Mouse (Mus musculus) liver, embryonic 14.5 days (tissue): ENCODE measurements at regions not wholly inside any gene's neighbourhood (a gene's known extent, or its start where the extent isn't known, plus 50 kb on each side); places are given as distances from the start of the nearest gene placed in this dataset.

Source experiments
- ATAC-seq: fragments of 200-750 bp; cut with Nextera tagmentation; 2 replicates; pipeline ENCODE4 v1.8.0; 2017; ENCODE audit warnings: moderate number of reproducible peaks, mild to moderate bottlenecking, moderate library complexity; ENCODE audit not compliant: insufficient read depth
- DNase-seq, 3 experiments: peaks; one replicate each; pipeline ENCODE4 v3.0.0-alpha.2; 2012 to 2013; ENCODE audit warnings: low read depth in 3 of 3, low spot score in 3 of 3
- H3K27ac ChIP-seq: fragments of 300-500 bp; sonication (generic); 2 replicates; pipeline ENCODE4 v1.5.1; 2014; ENCODE audit warnings: moderate library complexity, mild to moderate bottlenecking, control low read depth, inconsistent platforms
- H3K27me3 ChIP-seq: fragments of 300-500 bp; sonication (generic); 2 replicates; pipeline ENCODE4 v1.6.1; 2014; ENCODE audit warnings: mild to moderate bottlenecking, low read length, moderate library complexity; ENCODE audit not compliant: control insufficient read depth, insufficient read depth
- H3K36me3 ChIP-seq: fragments of 300-500 bp; sonication (generic); replicated peaks from 2 replicates; pipeline ENCODE4 v1.6.1; 2014; ENCODE audit warnings: low read depth; ENCODE audit not compliant: control insufficient read depth, insufficient read depth
- H3K4me1 ChIP-seq, 2 experiments: fragments of 200-500 bp in 1 of 2; fragments of 300-500 bp in 1 of 2; sonication (generic) in 1 of 2; replicated peaks; 2 replicates each; pipeline ENCODE4 v1.6.1; 2012 to 2014; ENCODE audit warnings: antibody characterized with exemption in 1 of 2, inconsistent platforms in 1 of 2, low read length in 1 of 2; ENCODE audit not compliant: control insufficient read depth in 2 of 2, insufficient read depth in 2 of 2
- H3K4me2 ChIP-seq: fragments of 300-500 bp; sonication (generic); 2 replicates; pipeline ENCODE4 v1.6.1; 2014; ENCODE audit warnings: low read depth, mild to moderate bottlenecking, control low read depth, moderate library complexity
- H3K4me3 ChIP-seq, 2 experiments: fragments of 200-500 bp in 1 of 2; fragments of 300-500 bp in 1 of 2; sonication (generic) in 1 of 2; 2 replicates each; pipeline ENCODE4 v1.5.1; 2012 to 2014; ENCODE audit warnings: low read depth in 2 of 2, low read length in 2 of 2, mild to moderate bottlenecking in 2 of 2, control low read depth in 1 of 2, inconsistent platforms in 1 of 2, moderate library complexity in 1 of 2; ENCODE audit not compliant: insufficient read depth in 1 of 2
- H3K9ac ChIP-seq: fragments of 300-500 bp; sonication (generic); replicated peaks from 2 replicates; pipeline ENCODE4 v1.6.1; 2014; ENCODE audit warnings: mild to moderate bottlenecking, control low read depth, moderate library complexity
- H3K9me3 ChIP-seq: fragments of 300-500 bp; sonication (generic); 2 replicates; pipeline ENCODE4 v1.6.1; 2016; ENCODE audit warnings: low read length, mixed read lengths; ENCODE audit not compliant: control insufficient read depth
- CTCF ChIP-seq: IDR thresholded peaks from 2 replicates; pipeline ENCODE4 v1.5.1; 2016; ENCODE audit warnings: antibody characterized with exemption, low read depth, control low read depth
- EP300 ChIP-seq: IDR thresholded peaks from 2 replicates; pipeline ENCODE4 v1.6.1; 2016; ENCODE audit warnings: antibody characterized with exemption, low read depth
- WGBS: fragments of 180-500 bp; shearing (Covaris S2); extraction: QIAGEN DNeasy Blood & Tissue Kit; methylation state at CpG from one replicate; pipeline ENCODE4 v1.1.7; 2014; ENCODE audit not compliant: insufficient replicate concordance; 5-methylcytosine and 5-hydroxymethylcytosine counted together

DNA sequence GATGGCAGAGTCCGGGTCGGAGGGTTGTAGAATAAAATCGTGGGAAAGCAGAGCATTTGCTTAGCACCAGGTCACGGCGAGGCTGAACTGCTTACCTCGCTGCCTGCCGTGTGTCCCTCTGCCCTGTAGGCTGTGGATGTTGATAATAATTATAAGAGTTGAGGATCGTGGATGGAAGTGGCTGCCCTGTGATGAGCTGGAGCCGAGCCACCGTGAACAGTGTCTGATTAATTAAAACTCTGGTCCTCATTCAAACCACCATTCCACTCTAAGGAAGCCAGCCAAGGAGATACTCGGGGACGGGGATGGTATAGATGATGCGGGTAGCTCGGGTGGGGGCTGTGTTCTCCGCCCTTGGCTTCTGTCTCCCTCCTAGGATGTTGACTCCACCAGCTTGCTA lies 70.1 kb upstream of the Stt3b start:
- Histone ChIP-seq H3K36me3 (no peaks in the 10 kb centered on the region), H3K9ac (no peak overlapping the region), H3K4me3 (no peak overlapping the region), H3K4me1 (no peaks in the 10 kb centered on the region), H3K27ac (no peak overlapping the region), H3K9me3 (no peaks in the 10 kb centered on the region), H3K27me3 (no peaks in the 10 kb centered on the region), H3K4me2 (no peak overlapping the region)
- 67% methylated on average over 15 of the region's 15 CpGs for WGBS
- ATAC-seq (no peak), DNase-seq (no peak)
- TF ChIP-seq EP300 (no peak), CTCF (no peak)

DNA sequence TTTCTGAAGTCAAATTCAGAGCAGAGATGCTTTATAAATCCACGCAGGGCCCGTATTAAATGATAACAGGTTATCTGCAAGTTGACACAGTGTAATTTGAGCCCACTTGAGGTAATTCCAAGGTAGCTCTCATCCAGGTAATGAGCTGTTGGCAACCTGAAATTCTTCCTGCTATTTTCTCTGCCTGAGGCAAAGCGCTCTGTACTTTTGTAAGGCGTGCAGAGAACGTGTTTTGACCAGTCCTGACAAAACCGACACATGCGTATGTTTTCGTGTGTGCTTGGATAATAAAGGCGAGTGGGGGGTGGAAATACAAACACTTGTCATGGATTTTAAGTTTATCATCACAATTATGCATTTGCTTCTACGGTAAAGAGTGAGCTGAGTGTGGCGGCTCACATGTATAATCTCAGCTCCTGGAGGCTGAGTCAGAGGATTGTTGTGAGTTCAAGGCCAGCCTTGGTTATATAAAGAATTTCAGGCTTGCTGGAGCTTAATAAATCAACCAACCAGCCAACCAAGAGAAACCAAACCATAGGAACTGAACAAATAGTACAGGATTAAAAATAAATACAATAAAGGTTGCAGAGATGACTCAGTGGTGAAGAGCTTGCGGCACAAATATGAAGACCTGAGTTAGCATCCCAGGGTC lies 72.7 kb upstream of the Stt3b start:
- ATAC-seq = no peak
- Histone ChIP-seq H3K9ac (no peak overlapping the region), H3K4me3 (no peak overlapping the region), H3K4me2 (no peak overlapping the region), H3K27ac (no peak overlapping the region), H3K4me1 (no peaks in the 10 kb centered on the region), H3K9me3 (no peaks in the 10 kb centered on the region), H3K36me3 (no peaks in the 10 kb centered on the region), H3K27me3 (no peaks in the 10 kb centered on the region)
- WGBS = 81% methylated on average over 12 of the region's 12 CpGs
- no peak for TF ChIP-seq CTCF
- TF ChIP-seq EP300 = no peak
- DNase-seq = no peak

DNA sequence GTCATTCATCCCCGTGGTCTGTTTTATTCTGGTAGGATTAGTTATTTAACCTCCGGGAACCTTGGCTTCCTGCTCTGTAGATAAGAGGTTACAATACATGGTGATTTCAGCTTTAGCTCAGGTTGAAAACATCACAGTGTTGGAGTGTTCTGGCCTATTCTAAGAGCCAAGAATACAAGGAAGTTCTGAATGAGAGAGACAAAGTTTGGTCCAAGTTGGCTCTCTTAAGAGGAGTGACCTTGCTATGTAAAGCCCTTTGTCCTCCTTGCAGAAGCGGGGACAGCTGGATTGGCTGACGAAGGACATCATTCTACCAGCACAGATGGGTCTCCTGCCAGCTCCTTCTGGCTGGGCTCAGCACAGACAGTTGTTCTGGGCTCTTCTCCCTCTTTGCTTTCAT lies 73.7 kb upstream of the Stt3b start:
- Histone ChIP-seq H3K4me3 (no peak overlapping the region), H3K27ac (no peak overlapping the region), H3K9ac (no peak overlapping the region), H3K9me3 (no peaks in the 10 kb centered on the region), H3K36me3 (no peaks in the 10 kb centered on the region), H3K4me2 (no peak overlapping the region), H3K4me1 (no peaks in the 10 kb centered on the region), H3K27me3 (no peaks in the 10 kb centered on the region)
- DNase-seq (no peak), ATAC-seq (no peak)
- 29% methylated on average over 4 of the region's 4 CpGs for WGBS
- TF ChIP-seq CTCF (no peak), EP300 (no peak)

DNA sequence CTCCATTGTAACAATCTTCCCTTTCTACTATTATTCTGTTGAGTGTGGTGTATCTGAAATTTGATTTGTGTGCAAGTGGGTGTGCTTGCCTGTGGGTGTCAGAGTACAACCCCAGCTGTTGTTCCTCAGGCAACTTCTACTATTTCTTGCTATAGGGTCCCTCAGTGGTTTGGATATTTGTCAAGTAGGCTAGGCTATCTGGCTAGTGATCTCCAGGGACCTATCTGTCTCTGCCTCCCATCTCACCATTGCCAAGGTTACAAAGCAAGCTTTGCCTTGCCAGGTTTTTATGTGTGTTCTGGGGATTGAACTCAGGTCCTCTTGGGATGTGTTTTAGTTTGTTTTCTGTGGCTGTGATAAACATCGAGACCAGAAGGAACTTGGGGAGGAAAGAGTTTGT lies 74.1 kb upstream of the Stt3b start:
- Histone ChIP-seq H3K9ac (no peak overlapping the region), H3K27ac (no peak overlapping the region), H3K27me3 (no peaks in the 10 kb centered on the region), H3K36me3 (no peaks in the 10 kb centered on the region), H3K4me1 (no peaks in the 10 kb centered on the region), H3K4me2 (no peak overlapping the region), H3K9me3 (no peaks in the 10 kb centered on the region), H3K4me3 (no peak overlapping the region)
- TF ChIP-seq CTCF (no peak), EP300 (no peak)
- DNase-seq = no peak
- ATAC-seq = no peak
- 50% methylated on average over 1 of the region's 1 CpGs for WGBS

DNA sequence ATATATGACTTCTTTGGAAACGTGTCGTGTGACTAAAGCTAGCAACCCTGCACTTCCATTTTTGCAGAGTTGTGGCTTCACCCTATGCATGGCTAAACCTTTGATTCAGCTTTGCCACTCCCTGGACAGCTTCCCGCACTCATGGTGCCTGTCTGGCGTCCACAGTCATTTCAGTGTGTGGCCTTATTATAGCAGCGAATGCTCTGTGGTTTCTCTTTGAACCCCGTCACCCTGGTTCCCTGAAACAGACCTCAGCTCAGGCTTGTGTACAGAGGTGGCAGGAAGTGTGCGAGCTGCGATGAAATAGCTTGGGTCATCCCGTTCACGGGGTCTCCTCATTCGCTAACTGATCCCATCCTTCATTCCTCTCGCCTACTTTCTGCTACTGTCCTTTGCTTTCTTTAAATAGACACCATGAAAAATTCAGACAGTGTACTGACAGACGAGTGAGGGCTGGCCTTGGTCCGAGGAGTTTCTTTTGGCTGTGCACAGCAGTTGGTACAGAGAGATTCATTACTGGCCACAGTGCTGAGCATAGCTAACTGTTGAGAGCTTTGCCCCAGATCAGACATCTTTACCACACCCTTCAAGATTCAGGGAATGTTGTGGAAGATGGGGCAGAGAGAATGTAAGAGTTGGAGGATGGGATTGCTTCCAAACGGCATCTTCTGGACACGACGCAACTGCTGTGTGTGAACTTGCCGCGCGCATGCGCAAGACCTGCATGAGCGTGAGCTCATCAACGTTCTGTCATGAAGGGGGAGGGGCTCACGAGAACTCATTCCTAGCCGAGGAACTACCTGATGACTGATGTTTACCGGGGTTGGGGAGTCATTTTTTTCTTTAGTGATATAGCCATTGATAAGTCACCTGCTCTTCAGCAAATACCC lies 77.5 kb upstream of the Stt3b start:
- Histone ChIP-seq H3K36me3 (no peaks in the 10 kb centered on the region), H3K9me3 (no peaks in the 10 kb centered on the region), H3K4me1 (no peaks in the 10 kb centered on the region; a peak in 1 of 4 replicates), H3K9ac (no peak overlapping the region), H3K27ac (no peak overlapping the region), H3K4me2 (no peak overlapping the region), H3K27me3 (no peaks in the 10 kb centered on the region), H3K4me3 (no peak overlapping the region)
- 0 out of 2 replicates have a peak, but pooled peaks have one; percentile 41 for ATAC-seq
- TF ChIP-seq CTCF = no peak
- no peak for TF ChIP-seq EP300
- no peak for DNase-seq
- 38% methylated on average over 26 of the region's 26 CpGs for WGBS
